Mouse (Mus musculus): ENCODE results near the gene Asb10.

Gene Asb10

GRCm38 (mm10) chr5:24486738-24487137 is 54.0 kb downstream of the Asb10 start:
- DNase-seq: no peak

- DNase-seq: peak in 1 of 2 experiments; percentile 50
These were observed 54.7 kb downstream of the Asb10 start for GRCm38 (mm10) chr5:24486097-24486496.

- no peak for DNase-seq
These were observed 55.8 kb downstream of the Asb10 start for GRCm38 (mm10) chr5:24484963-24485362.

GRCm38 (mm10) chr5:24483326-24483725 is 57.5 kb downstream of the Asb10 start:
- peak in 1 of 2 experiments; percentile 37 for DNase-seq
